Mouse (Mus musculus) bone marrow macrophage, adult 2 months (primary cell): ENCODE results near the gene H3f3b. TPM values are rescaled to one million over a fixed set of nuclear protein-coding genes. Genes with fewer than 3 reads are reported as not detected.

Source experiments
- H3K27ac ChIP-seq: 2 replicates; pipeline ENCODE4 v1.5.1; 2012; ENCODE audit warnings: low read depth, low read length; ENCODE audit not compliant: insufficient read depth
- H3K4me1 ChIP-seq: 2 replicates; pipeline ENCODE4 v1.6.1; 2012; ENCODE audit warnings: low read length; ENCODE audit not compliant: control insufficient read depth, insufficient read depth
- H3K4me3 ChIP-seq: 2 replicates; pipeline ENCODE4 v1.5.1; 2012; ENCODE audit warnings: mild to moderate bottlenecking, low read length, moderate library complexity; ENCODE audit not compliant: insufficient read depth
- CTCF ChIP-seq: IDR thresholded peaks from 2 replicates; pipeline ENCODE4 v1.5.1; 2012; ENCODE audit warnings: low read depth, mild to moderate bottlenecking, low read length, moderate library complexity
- POLR2A ChIP-seq: IDR thresholded peaks from 2 replicates; pipeline ENCODE4 v1.6.1; 2012; ENCODE audit warnings: mild to moderate bottlenecking, low read depth, low read length, borderline replicate concordance
- polyA plus RNA-seq: library from polyadenylated mRNA; stranded (reverse); fragments of >200 nt; gene quantifications from 2 replicates; pipeline ENCODE4 v1.2.4, GENCODE M21; 2012; ENCODE audit not compliant: missing spikeins, insufficient read depth, insufficient read length

The H3f3b gene
- polyA plus RNA-seq, 1 experiment = 431 TPM

DNA sequence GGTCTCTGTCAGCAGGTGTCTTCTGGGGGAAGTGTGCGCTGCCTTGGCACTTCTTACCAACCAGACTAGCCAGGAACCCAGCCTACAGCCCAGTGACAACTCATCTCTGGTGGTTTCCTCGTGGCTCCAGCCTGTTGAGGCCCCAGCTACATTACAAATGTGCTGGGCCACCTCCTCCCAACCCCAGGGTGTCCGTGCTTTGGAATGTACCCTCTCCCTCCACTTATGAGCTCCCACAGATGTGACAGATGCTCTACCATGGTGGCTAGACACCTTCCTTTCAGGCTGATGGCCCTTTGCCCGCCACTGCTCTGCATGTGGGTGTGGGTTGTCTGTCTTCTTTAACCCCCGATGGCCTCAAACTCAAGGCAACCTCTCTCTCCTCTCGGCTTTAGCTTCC is 26.0 kb downstream of the H3f3b start:
- Histone ChIP-seq H3K27ac (no peak overlapping the region), H3K4me3 (no peak overlapping the region), H3K4me1 (peaks cover 10% of the 10 kb centered on the region)
- TF ChIP-seq CTCF (no peak), POLR2A (no peak)

DNA sequence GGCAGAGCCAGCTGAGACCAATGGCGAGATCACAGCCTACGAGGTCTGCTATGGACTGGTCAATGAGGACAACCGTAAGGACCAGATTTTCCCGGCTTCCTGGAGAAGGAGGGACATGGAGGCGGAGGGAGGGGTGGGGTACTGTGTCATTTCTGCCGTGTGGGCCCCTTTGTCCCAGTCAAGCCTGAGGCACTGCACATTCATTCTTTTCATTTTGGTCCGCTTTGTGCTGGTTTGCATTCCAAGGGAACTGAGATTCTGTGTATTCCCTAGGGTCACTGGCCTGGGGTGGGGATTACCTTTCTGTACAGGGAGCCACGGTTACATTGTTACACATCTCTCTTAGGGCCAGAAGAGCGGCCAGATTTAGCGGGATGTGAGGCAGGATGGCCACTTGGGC is 27.2 kb downstream of the H3f3b start:
- Histone ChIP-seq H3K4me1 (peaks cover 9% of the 10 kb centered on the region), H3K27ac (no peak overlapping the region), H3K4me3 (no peak overlapping the region)
- no peak for TF ChIP-seq CTCF
- no peak for TF ChIP-seq POLR2A

DNA sequence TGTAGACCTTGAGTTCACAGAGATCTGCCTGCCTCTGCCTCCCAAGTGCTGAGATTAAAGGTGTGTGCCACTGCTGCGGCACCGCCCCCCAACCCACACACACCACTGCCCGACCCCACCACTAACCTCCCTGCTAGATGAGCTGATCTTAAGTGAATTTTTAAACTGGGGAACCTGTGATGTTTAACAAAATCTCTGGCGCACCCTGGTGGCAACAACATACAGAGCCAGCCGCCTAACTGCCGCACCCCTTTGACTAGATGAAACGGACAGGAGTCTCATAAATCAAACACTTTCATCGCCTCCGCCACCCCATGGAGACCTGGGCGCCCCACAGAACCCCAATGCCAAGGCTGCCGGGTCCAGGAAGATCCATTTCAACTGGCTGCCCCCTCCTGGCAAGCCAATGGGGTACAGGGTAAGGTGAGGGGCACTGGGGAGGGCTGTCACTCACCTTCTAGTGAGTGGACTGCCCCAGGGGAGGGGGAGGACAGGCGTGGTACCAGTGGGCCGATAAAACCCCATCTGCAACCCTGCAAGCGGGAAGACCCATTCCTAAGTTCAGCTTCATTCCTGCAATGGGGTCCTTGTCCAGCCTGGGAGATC is 28.1 kb downstream of the H3f3b start:
- Histone ChIP-seq H3K27ac (no peak overlapping the region), H3K4me1 (peaks cover 3% of the 10 kb centered on the region), H3K4me3 (no peak overlapping the region)
- TF ChIP-seq CTCF (peak; percentile 50), POLR2A (no peak)

DNA sequence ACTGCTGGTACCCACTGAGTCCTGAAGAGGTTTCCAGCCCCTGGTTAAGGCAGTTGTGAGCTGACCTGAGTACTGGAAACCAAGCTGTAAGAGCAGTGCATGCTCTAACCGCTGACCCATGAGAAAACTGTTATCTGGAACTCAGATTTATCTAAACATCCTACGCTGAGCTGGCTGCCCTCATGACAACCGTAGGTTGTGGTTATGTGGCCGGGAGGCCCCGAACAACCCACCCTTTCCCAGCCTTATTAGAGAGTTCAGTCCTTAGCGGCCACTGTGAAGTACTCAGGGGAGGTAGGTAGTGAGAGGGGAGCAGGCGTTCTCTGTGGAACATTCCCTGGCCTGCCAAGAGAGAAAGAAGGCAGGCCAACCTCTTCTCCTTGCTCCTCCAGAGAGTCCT is 28.7 kb downstream of the H3f3b start:
- Histone ChIP-seq H3K4me3 (no peak overlapping the region), H3K4me1 (no peaks in the 10 kb centered on the region), H3K27ac (no peak overlapping the region)
- no peak for TF ChIP-seq CTCF
- TF ChIP-seq POLR2A = no peak

DNA sequence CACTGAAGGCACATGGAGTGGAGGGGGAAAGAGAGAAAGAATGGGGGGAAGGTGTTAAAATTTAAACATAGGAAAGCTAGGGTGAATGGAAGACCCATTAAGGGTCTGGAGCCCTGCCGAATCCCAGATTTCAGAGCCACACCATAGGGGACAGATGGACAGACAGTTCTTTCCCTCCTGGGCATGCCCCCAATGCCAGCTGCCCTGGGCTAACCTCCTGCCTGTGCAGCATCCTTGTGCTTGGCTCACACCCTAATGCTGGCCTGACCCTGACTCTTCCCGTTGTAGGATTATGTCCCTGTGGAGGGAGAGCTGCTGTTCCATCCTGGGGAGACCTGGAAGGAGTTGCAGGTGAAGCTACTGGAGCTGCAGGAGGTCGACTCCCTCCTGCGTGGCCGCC is 30.1 kb downstream of the H3f3b start:
- Histone ChIP-seq H3K4me3 (no peak overlapping the region), H3K4me1 (no peaks in the 10 kb centered on the region), H3K27ac (no peak overlapping the region)
- TF ChIP-seq CTCF = no peak
- no peak for TF ChIP-seq POLR2A

DNA sequence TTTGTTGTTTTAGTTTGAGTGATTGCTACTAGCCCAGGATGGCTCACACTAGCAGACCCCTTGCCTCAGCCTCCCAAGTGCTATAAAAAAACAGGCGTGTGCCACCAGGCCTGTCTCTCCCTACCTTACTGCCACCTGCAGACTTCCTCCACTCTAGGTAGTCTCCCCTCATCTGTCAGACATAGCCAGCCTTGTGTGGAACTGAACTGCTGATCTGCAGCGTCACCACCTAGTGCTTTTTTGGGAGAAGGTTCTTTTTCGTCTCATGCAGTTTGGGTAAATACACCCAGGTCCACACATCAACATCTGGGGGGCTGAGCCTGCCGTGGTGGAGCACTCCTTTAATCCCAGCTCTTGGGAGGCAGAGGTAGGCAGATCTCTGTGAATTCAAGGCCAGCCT is 30.7 kb downstream of the H3f3b start:
- Histone ChIP-seq H3K4me3 (no peak overlapping the region), H3K27ac (no peak overlapping the region), H3K4me1 (no peaks in the 10 kb centered on the region)
- TF ChIP-seq POLR2A (no peak), CTCF (no peak)

DNA sequence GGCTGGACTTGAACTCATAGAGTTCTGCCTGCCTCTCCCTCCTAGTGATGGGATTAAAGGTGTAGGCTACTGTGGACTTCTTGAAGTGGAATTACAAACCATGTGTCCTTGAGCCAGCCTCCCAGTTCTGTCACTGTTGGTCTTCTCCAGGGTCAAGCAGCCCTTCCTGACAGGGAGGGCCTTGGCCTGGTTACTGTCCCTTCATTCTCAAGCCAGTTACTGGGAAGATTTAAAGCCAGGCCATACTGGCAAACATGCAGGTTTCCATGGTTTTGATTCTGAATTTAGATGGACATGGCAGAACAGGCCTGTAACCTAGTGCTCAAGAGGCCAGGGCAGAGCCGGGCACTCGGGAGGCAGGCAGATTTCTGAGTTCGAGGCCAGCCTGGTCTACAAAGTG is 32.5 kb downstream of the H3f3b start:
- TF ChIP-seq CTCF (no peak), POLR2A (no peak)
- Histone ChIP-seq H3K4me3 (no peak overlapping the region), H3K4me1 (no peaks in the 10 kb centered on the region), H3K27ac (no peak overlapping the region)

DNA sequence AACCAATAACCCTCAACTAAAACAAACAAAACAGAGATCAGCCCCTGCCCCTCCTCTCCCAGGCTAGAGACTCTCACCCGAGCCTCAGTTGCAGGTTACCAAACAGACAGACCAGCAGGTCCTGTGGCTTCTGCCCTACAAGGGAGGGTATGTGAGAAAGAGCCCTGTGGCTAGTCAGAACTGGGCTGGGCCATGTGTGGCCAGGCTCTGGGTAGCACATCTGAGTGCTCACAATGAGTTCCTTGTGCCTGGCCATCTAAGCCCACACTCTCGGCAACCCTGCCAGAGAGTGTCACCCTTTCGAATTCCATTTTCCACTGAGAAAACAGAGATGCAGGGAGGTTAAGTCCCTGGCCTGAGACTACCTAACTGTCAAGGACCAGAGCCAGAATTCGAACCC is 35.7 kb downstream of the H3f3b start:
- no peak overlapping the region for H3K4me3 ChIP-seq
- H3K27ac ChIP-seq = no peak overlapping the region
- H3K4me1 ChIP-seq = no peaks in the 10 kb centered on the region
- TF ChIP-seq CTCF = no peak
- TF ChIP-seq POLR2A = no peak

DNA sequence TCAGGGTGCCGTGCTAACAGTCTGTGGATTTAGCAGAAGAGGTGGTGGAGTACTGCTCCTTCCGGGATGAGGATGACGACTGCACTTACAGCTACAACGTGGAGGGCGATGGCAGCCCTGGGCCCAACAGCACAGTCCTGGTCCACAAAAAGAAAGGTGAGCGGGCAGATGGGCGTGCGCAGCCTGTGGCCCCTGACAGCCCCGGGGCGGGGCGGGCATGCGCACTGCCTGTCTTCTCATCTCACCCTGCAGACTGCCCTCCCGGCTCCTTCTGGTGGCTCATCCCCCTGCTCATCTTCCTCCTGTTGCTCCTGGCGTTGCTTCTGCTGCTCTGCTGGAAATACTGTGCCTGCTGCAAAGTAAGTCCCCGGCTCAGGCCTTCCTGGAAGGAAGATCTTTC is 38.1 kb downstream of the H3f3b start:
- no peak overlapping the region for H3K4me3 ChIP-seq
- H3K27ac ChIP-seq = no peak overlapping the region

DNA sequence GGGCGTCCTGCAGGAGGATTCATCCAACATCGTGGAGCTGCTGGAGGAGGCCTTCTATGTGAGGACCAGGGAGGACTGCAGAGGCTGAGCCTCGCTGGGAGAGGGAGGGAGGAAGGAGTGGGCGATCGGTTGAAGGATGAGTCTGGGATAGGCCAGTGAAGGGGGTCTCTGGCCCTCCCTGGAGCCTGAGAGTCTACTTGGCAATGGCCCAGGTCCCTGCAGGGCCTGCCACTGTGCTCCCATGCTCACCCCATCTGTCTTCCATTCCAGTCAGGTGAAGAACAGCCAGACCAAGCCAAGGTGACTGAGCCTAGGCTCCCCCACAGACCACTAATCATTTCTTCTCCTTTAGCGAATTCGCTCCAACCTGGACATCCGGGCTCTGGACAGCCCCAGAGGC is 44.5 kb downstream of the H3f3b start:
- no peak overlapping the region for H3K4me3 ChIP-seq
- TF ChIP-seq CTCF (no peak), POLR2A (no peak)
- H3K4me1 ChIP-seq = no peaks in the 10 kb centered on the region
- no peak overlapping the region for H3K27ac ChIP-seq

More for the DNA sequence above, 38.1 kb downstream of the H3f3b start:
- no peaks in the 10 kb centered on the region for H3K4me1 ChIP-seq
- no peak for TF ChIP-seq CTCF
- no peak for TF ChIP-seq POLR2A

DNA sequence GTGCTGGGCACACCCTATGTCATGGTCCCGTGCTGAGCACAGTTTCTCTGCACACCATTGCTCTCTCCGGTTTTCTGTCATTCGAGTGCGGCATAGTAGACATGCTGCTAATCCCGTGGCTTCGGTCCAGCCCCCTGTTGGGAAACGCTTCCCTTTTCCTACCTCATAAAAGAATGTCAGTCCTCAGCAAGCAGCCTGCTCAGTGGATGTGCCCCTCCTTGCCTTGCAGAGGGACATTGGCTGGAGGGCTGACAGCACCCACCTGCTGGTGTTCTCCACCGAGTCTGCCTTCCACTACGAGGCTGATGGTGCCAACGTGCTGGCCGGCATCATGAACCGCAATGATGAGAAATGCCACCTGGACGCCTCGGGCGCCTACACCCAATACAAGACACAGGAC is 45.3 kb downstream of the H3f3b start:
- no peak overlapping the region for H3K4me3 ChIP-seq
- no peaks in the 10 kb centered on the region for H3K4me1 ChIP-seq
- no peak overlapping the region for H3K27ac ChIP-seq
- TF ChIP-seq CTCF = no peak
- TF ChIP-seq POLR2A = no peak
